Mouse (Mus musculus) liver, adult 2 months (tissue): Measurements from ENCODE around the gene 5031439G07Rik.

Source experiments
- CTCF ChIP-seq: fragments of 200-500 bp; IDR thresholded peaks from 2 replicates; pipeline ENCODE4 v1.5.1; 2011; ENCODE audit warnings: low read depth, low read length, control low read depth
- POLR2A ChIP-seq: fragments of 200-500 bp; IDR thresholded peaks from 2 replicates; pipeline ENCODE4 v1.6.1; 2011; ENCODE audit warnings: low read length, control low read depth; ENCODE audit not compliant: insufficient read depth; ENCODE audit errors: extremely low read depth

- TF ChIP-seq POLR2A: no peak
- no peak for TF ChIP-seq CTCF
Observed at GRCm38 (mm10) chr15:84981609-84982313, 6.6 kb downstream of the 5031439G07Rik start.
